Mouse (Mus musculus): ENCODE data around the gene Prrc2a. TPM values are rescaled to one million over a fixed set of nuclear protein-coding genes. Genes with fewer than 3 reads are reported as not detected.

Prrc2a gene
- total RNA-seq, 4 experiments from 2014 or later, result 241 to 340 (median 274) TPM

DNA sequence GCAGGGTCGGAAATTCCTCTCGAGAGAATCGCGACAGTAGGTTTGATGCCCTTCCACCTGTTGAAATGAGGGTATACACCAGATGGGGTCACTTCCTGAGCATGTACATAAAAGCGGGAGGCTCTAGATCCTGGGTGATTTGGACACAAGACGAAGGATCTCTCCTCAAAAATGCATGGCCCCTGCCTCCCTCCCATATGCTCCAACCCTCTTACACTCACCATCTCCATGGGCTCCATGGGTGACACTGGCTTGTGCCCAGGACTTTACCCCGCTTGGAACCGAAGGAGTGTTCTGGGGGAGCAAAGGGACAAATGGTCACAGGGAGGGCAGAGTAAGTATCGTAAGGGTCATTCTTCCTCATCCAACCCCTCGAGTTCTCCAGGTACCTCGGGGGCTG lies 3.3 kb downstream of the Prrc2a start:
- no peak for DNase-seq

DNA sequence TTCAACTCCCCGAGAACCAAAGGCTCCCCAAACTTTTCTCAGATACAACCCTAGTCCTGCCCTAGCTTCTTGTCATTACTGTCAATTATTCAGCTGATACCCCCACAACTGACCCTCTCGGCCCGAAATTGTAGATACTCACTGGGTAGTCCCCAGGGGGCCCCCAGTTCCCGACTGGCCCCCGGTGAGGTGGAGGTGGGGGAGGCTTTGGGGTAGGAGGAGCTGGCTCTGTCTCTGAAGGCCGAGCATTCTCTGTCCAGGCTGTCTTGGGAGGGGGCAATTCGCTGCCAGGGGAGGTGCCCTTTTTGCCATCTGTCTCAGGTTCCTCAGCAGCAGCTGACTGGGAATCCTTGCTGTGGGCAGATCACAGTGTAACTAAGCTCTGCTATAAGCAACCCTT lies 5.1 kb downstream of the Prrc2a start:
- DNase-seq, result no peak

DNA sequence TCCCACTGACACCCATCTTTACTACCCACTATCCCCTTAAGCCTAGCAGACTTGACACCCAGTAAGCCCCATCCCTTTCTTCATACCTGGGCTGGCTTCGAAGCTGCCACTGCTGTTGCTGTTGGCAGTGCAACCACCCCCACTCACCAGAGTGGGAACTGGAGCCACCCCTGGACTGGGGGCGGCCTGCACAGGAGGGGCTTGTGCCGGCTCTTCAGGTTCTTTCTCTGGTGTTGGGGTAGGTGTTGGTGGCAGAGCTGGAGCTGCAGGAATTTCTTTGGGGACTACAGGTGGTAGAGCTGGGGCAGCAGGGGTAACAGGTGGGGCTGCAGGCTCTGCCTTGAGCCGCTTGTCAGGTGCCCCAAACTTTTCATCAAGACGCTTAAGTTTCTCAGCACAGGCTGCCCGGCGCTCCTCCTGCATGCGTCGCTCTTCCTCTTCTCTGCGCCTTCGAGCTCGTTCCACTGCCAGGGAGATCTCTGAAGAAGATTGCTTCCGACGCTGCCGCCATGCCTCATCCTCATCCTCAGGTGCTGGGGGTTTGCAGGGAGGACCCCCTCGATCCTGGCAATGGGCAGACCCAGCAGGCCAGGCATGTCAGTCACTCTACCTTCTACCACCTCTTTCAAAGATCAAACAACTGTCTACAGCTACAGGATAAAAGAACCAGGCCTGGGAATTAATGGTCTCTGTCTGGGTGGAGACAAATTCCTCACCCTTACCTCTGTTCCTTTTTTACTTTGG lies 5.7 kb downstream of the Prrc2a start:
- DNase-seq, result no peak

DNA sequence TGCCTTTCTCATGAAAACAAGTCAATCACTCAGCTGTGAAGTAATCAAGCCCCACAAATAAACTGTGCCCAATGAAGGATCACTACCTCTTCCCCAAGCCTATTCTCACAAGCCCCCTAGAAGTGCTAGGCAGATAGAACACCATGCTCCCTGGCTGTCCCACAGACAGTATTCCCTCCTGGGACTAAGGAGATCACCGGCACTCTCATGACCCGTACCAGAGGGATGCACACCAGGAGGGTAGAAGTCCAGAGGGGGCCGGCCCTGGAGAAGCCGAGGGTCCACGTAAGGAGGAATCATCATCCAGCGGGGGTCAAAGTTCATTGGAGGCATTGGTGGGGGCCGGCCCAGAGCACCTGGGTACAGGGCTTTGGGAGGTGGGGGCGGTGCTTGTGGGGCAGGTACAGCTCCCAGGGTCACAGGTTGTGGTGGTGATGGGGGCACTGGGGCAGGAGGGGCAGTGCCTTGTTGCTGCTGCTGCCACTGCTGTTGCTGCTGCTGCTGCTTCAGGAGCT lies 7.0 kb downstream of the Prrc2a start:
- no peak for DNase-seq

DNA sequence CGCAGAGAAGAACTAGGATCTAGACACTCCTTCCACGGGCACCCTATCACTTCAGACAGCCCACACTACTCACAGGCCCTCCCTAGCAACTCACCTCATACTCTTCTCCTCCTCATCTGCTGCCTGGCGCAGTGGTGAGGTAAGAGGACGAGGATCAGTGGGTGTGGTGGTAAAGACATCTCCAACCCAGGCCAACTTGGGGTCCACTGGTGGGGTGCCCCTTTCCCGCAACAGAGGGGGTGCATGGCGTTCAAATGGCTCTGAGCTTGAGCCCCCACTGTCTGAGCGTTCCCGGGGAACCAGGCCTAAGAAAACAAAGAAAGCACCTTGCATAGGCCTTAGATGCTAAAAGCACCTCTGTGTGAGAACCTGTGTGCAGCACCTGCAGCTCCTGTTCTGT lies 7.4 kb downstream of the Prrc2a start:
- no peak for DNase-seq

DNA sequence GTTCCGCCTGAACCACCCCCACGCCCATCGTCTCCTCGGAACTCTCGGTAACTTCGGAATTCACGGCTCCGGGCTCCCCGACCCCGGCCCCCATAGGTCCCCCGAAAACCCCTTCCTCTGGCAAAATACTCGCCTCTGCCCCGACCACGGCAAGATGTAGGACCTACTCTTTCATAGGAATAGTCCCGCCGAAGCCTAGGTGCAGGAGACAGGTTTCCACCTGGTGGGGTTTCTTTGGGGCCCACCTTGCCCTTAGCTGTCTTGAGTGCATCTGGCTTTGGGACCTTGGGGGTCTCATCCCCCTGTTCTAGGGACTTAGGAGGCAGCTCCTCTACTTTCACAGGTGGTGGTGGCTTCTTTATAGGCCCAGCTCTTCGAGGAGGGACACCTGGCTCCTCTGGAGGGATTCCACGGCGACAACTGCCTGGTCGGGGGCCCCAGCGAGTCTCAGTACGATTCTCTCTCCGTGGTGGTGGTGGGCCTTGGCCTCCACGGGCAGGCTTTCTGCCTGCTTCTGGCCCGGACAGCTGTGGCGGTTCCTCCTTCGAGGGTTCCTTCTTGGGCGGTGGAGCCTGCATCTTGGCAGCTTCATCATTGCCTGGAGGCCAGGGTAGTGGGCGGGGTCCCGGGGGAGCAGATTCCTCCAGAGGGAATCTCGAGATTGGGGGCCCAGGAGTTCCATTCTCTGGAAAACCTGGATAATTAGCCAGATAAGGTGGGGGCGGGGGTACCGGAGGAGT lies 8.1 kb downstream of the Prrc2a start:
- DNase-seq, result no peak

DNA sequence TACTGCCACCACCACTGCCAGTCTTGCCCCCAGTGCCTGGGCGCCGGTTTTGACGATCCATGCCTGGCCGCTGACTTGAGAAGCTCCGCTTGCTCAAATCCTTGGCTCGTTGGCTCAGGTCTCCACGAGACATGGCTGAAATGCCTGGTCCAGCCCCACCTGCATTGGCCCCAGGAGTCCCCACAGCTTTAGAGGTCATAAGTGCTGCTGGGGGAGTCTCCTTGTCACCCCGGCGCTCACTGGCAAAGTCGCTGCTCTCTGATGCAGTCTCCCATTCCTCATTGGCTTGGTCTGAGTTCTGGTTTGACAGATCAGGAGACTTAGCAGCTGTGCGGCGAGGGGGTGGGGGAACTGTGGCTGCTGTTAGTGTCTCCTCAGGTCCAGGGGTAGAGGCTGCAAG lies 9.2 kb downstream of the Prrc2a start:
- DNase-seq, result no peak

DNA sequence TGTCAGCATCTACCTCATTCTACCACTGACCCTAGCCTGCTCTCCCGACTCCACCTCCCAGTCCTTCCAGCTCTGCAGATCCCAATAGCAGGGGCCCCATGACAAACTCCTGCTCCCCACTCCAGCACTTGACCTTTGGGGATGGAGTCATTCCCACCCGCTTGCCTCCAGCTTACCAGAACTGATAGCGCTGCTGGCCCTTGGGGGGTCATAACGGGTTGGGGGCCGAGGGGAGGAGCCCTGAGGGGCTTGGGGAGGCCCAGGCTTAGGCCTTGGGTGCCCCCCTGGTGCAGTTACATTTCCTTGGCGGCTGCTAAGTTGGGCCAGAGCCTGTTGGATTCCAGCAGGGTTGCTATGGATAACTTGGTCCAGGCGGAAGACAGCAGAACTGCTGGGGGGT lies 10.1 kb downstream of the Prrc2a start:
- no peak for DNase-seq

DNA sequence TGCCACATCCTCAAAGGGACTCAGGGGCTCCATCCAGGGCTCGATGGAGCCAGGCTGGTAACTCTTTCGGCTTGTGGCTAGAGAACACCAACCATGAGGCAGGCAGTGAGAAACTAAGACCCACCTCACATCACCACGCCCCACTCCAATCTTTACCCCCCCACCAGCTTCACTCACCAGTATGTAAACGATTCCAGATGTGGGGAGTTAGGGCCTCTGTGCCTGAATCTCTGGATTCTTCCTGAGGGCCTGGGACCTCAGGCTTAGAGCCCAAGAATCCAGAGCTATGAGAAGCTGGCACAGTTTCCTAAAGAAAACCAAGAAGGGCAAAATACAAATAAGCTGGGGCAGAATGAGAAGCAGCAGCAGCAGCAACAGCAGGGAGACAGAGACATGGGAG lies 10.8 kb downstream of the Prrc2a start:
- DNase-seq, result no peak

DNA sequence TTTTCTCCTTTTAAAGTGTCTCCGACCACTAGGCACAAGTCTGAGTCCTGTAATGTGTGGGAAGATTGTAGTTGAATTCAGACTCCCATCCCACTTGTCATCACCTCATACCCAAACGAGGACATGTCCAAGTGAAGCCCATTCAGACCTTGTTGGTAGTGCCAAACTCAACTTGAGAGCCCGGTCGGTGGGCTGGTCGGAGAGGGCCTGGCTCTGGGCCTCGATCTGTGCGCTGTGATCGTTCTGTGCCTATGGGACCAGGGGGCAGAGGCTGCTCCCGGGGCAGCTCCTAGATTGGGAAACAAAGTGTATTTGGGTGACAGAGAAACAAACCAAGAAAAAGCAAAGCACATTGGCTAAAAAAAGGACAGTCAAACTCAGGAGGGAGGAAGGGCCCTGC lies 11.6 kb downstream of the Prrc2a start:
- DNase-seq, result no peak

DNA sequence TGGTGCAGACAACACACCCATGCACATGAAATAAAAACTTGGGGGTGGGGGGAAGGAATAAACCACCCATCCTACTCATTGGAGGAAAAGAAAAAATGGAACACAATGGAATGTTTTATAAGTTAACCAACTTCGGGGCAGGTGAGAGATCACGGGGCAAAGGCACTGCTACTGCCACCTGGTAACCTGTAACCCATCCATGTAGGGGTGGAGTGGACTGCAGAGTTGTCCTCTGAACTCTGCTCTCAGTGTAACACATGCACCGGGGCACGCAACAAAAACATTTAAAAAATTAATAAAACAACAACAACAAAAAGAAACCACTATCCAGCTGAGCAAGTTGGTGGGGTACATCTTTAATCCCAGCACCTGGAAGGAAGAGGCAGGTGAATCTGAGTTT lies 12.6 kb downstream of the Prrc2a start:
- DNase-seq, result no peak

DNA sequence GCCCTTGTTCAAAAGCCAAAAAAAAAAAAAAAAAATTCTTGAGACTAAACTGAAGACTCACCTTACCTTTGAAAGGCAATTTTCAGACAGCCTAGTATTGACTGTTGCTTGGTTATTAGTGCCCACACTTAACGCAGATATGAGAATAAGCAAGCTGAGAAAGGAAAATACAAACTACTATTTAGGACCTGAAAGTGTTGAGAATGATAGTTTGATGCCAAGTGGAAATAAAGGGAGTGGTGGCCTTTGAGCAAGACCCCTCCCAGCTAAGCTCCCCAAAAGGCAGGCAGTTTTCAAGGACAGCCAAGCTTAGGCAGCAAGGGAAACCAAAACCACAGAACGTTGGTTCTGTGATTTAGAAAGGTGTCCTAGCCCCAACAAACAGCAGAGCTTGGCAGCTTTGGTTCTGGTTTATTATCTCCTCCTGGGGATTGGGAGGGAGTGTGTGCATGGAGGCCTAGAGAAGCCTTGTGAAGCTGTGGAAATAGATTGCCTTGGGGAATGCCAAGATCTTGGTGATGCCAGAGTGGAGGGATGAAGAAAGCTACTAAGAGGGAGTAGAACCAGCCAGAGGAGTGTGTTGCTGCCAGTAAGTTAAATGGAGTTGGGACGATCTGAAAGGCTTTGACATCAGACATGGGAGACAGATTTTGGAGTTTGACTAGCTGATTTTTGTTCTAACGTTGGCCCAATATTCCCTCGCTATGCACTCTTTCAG lies 16.6 kb downstream of the Prrc2a start:
- DNase-seq, result no peak

DNA sequence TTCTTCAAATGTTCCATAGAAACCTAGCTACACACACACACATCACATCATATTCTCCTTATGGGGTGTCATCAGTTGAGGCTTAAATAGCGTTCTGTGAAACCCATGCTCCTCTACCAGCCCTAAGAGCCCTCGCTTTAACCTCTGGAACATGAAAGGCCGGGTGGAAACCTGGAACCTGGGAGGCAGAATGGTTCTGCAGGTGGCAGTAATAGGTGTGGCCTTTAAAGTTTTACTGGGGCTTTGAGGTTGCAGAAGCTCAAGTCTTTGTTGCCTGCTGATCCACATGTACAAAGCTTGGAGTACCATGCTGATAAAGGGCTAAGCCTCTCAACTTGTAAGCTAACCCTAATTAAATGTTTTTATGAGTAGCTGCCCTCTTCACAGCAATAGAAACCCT lies 17.3 kb downstream of the Prrc2a start:
- DNase-seq, result no peak

DNA sequence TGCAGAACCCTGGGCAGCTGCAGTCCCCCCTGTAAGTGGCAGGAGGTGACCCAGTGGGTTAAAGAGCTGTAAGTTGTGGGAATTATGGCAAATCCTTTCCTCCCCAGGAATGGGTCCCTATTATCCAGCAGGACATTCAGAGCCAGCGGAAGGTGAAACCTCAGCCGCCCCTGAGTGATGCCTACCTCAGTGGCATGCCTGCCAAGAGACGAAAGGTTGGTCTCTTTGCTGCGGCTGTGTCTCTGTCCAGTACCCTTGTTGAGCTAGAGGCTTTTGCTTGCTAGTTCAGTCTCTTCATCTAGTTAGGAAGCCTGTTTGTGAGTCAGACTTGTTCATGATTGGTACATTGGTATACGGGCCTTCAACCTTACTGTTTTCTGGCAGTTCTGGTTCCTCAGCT lies 18.6 kb downstream of the Prrc2a start:
- DNase-seq, result no peak

DNA sequence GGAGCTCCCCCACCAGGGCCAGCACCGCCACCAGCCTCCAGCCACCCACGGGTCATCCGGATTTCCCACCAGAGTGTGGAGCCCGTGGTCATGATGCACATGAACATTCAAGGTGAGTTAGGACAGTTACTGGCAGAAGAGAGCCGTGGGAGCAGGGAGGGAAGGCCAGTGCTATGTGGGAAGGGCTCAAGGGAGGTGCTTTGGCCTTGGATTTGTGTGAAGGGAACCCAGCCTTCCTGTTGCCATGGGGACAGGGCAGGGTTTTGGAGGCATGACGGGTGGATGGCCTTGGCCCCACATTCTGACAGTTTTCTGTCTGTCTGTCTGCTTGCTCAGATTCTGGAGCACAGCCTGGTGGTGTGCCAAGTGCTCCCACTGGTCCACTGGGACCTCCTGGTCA lies 22.7 kb downstream of the Prrc2a start:
- DNase-seq, result peak; percentile 93

DNA sequence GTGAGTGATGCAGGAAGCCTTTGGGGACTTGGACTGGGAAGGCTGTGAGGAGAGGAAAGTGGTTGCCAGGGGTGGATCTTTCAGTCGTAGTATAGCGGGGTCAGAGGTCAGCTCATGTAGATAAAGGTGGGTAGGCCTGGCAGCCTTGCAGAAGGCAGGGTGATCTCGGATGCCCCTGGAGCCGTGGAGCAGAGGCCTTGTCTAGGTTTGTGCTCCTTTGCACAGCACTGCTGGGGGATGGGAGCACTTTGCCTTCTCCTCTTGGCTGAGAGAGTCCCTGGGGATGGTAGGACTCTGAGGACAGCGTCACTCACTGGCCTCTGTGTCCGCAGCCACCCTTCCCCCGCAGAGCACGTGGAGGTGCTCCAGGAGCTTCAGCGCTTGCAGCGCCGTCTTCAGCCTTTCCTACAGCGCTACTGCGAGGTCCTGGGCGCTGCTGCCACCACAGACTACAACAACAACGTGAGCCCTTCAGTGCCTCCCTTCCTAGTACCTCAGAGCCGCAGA lies 24.2 kb downstream of the Prrc2a start:
- DNase-seq, result no peak

DNA sequence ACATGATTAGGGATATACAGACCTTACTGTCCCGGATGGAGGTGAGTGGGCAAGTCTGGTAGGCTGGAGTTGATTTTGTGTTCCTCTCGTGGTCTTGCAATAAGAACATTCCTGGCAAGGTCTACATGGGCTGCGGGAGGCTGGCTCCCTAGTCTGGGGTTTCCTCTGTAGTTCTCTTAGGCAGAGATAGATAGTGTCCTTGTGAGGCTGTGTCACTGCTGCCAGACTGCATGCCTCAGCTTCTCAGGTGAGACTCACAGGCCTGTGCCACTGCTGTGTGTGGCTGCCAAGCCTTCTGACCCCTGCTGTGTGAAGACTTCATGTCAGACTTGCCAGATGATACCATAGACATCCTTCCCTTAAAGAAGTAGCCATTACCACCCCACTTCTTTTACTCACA lies 25.4 kb downstream of the Prrc2a start:
- no peak for DNase-seq

DNA sequence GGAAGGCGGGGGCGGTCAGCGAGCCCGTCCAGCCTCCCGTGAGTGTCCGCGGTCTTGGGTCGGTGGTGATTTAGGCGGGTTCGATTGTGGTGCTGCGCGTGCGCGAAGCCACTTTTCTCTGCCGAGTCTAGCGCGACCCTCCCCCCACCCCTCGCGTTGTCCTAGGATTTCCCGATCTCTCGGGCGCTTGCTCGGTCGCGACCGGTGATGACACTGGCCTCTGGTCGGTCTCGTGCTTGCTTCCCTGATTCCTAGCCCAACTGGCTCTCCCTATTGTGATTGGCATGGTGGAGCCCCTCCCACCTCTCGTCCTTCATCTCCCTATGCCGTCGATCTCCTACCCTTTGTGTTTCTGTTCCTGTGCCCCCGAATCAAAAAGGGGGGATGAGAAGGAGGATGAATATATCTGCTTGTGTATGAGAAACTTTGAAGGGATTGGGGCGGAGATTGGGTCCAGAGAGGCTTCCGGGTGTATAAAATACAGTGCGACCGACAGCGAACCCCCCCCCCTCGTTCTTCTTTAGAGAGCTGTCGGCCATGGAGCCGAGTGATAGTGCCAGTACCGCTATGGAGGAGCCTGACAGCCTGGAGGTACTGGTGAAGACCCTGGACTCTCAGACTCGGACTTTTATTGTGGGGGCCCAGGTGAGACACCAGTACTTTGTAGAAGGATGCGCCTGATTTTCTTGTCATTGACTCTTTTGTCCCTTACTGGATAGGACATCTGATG lies 28.9 kb downstream of the Prrc2a start:
- no peak for DNase-seq

DNA sequence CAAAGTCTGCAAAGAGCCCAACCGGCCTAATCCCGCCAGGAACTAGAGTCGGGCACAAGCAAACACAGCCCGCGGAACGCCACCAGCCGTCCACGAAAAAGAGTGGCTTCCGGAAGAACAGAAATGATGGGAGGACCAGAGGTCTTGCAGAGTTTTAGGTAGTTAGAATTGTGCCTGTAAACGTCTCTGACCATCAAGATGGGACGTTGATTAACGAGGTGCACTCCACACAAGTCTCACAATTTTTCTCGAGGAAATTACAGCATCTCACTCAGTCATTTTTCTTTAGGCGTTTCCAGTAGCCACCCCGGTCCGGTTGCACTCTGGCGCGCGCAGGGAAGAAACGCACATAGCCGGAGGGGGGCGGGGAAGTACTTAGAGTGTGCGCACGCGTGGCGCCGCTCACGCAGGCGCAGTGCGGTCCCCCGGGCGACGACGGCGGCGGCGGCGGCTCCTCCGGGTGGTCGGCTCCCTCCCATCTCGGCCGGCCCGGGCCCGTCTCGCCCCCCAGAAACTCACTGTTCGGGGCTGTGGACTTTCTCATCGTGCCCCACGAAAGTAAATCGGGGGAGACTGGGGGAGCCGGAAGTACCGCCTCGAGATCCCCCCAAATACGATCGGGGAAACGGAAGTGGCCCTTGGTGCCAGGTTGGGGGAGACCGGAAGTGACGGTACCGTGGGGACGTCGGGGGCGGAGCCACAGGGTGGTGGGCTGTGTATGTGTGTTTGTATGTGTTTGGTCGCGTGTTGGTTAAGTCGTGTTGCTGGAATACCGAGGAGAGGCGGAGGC lies 29.7 kb downstream of the Prrc2a start, which contains the start of gene Bag6:
TSS of gene Bag6 (plus strand) at position 378 of the 790 bp plus-strand sequence.
- DNase-seq, result peak; percentile 91

DNA sequence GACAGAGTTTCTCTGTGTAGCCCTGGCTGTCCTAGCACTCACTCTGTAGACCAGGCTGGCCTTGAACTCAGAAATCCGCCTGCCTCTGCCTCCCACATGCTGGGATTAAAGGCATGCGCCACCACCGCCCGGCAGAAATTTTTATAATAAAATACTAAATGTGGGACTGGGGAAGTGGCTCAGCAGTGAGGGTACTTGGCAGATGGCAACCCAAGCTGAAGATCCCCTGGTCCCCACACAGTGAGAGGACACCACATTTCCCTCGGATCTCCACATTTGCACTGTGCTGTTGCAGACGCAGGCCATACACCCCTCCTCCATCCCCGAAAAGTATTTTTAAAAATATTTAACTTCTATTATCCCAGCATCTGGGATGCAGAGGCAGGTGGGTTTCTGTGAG lies 31.2 kb downstream of the Prrc2a start:
- no peak for DNase-seq

DNA sequence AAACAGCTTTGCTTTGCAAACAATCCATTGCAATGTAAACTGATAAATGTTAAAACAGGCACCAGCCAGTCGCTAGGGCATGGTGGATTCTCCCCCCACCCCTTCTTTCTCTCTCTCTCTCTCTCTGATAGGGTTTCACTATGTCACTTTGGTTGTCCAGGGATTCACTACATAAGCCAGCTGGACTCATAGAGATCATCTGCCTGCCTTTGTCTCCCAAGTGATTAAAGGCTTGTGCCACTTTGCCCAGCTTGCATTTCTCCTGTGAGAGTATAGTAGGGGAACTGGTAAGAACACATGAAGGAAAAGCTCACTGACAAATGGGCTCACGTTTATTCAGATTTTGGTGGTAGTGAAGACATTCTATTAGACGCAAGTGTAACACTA lies 32.5 kb downstream of the Prrc2a start:
- DNase-seq, result no peak
